ENCODE assay signal across 8 mouse cellular contexts in genomic region chr1:33944977-33945750, GRCm38 (mm10). TPM values are rescaled to one million over a fixed set of nuclear protein-coding genes. Genes with fewer than 3 reads are reported as not detected.
DNase-seq lines count a peak whose midpoint lies in the region; ATAC-seq lines count a peak whose summit lies in the region.

No protein-coding gene starts in this region.

- H3K4me1 ChIP-seq in intestine, embryonic 16.5 days (ENCODE audit: control insufficient read depth, insufficient read depth, low read length), result no peaks in the 10 kb centered on the region
- 0 out of 2 replicates have a peak, but pooled peaks cover 5% of the 10 kb centered on the region for H3K4me1 ChIP-seq in liver, embryonic 15.5 days (replicated peaks)

- no peaks in the 10 kb centered on the region for H3K27me3 ChIP-seq in intestine, embryonic 16.5 days (replicated peaks; ENCODE audit: control insufficient read depth, insufficient read depth, low read length)
- H3K27me3 ChIP-seq in liver, embryonic 15.5 days, result no peaks in the 10 kb centered on the region

- H3K36me3 ChIP-seq in intestine, embryonic 16.5 days (ENCODE audit: control insufficient read depth, insufficient read depth, low read length), result no peaks in the 10 kb centered on the region
- no peaks in the 10 kb centered on the region for H3K36me3 ChIP-seq in liver, embryonic 15.5 days (replicated peaks)

- H3K4me2 ChIP-seq in intestine, embryonic 16.5 days (ENCODE audit: low read depth, low read length), result peak overlapping the region; percentile 28
- H3K4me2 ChIP-seq in liver, embryonic 15.5 days, result peak overlapping the region; percentile 38

- H3K27ac ChIP-seq in intestine, embryonic 16.5 days (ENCODE audit: low read length), result no peak overlapping the region
- H3K27ac ChIP-seq in liver, embryonic 15.5 days (replicated peaks), result peak overlapping the region; percentile 48; the same call in 1 of the 2 replicates

- no peak overlapping the region for H3K9ac ChIP-seq in intestine, embryonic 16.5 days (ENCODE audit: low read depth, low read length)
- H3K9ac ChIP-seq in liver, embryonic 15.5 days, result no peak overlapping the region

- WGBS in intestine, embryonic 16.5 days, result 63% methylated on average over 17 of the region's 17 CpGs
- 56% methylated on average over 17 of the region's 17 CpGs for WGBS in liver, embryonic 15.5 days (ENCODE audit: insufficient replicate concordance)

- peak overlapping the region; percentile 29; the same call in 1 of the 2 replicates for H3K4me3 ChIP-seq in intestine, embryonic 16.5 days (ENCODE audit: low read length)
- H3K4me3 ChIP-seq in liver, embryonic 15.5 days (replicated peaks), result 0 out of 2 replicates have a peak overlapping the region, but pooled peaks have one; percentile 12

- DNase-seq in urinary bladder, postnatal 14 days (ENCODE audit: low spot score), result peak; percentile 54
- no peak for DNase-seq in urinary bladder, postnatal 10 days (ENCODE audit: low spot score)
- peak; percentile 42 for DNase-seq in gastrocnemius, postnatal 10 days
- DNase-seq in testis, postnatal 14 days (ENCODE audit: low spot score), result peak; percentile 63
- no peak for DNase-seq in right cerebral cortex, postnatal 10 days (ENCODE audit: low spot score in 2 of 2)
- no peak for DNase-seq in frontal cortex, postnatal 14 days (ENCODE audit: low spot score in 2 of 2)

- ATAC-seq in intestine, embryonic 16.5 days, result peak; percentile 87
- peak; percentile 76 for ATAC-seq in liver, embryonic 15.5 days (ENCODE audit: insufficient read depth)

- H3K9me3 ChIP-seq in intestine, embryonic 16.5 days (ENCODE audit: control insufficient read depth, low read length), result no peaks in the 10 kb centered on the region
- H3K9me3 ChIP-seq in liver, embryonic 15.5 days (replicated peaks), result no peaks in the 10 kb centered on the region

RNA-seq across cellular contexts. Expression of gene Dst, which starts 37.1 kb away (rescaled TPM):
- total RNA-seq in gastrocnemius, postnatal 10 days (2021), result 100 to 1,000 TPM; 130 to 146 TPM
- 15.1 and 16.4 TPM in 2 replicates for polyA plus RNA-seq in intestine, embryonic 16.5 days (2015; fragmentation: Nextera tagmentation; extraction: Ambion mirVana)
- 5.9 and 6.9 TPM in 2 replicates for polyA plus RNA-seq in liver, embryonic 15.5 days (2015; fragmentation: Nextera tagmentation; extraction: Ambion mirVana)

RNA-seq across cellular contexts. Expression of gene Bend6, which starts 37.5 kb away (rescaled TPM):
- 1 to 10 TPM in 1 of 2 experiments, under 1 TPM in 1; 0.68 to 1.2 TPM for total RNA-seq in gastrocnemius, postnatal 10 days (2021)
- polyA plus RNA-seq in intestine, embryonic 16.5 days (2015; fragmentation: Nextera tagmentation; extraction: Ambion mirVana), result 0.32 and 0.60 TPM in 2 replicates
- polyA plus RNA-seq in liver, embryonic 15.5 days (2015; fragmentation: Nextera tagmentation; extraction: Ambion mirVana), result 0.41 and 0.50 TPM in 2 replicates

Comparison
In these comparisons a context has a peak if more than half of its experiments do, and no peak if none do; other contexts are left out.
1. DNase-seq: peak in urinary bladder, postnatal 14 days (single experiment), gastrocnemius, postnatal 10 days (single experiment) and testis, postnatal 14 days (single experiment); none in urinary bladder, postnatal 10 days (single experiment), right cerebral cortex, postnatal 10 days (0 of 2) and frontal cortex, postnatal 14 days (0 of 2).